Mouse (Mus musculus): ENCODE data around the gene Auh. TPM values are rescaled to one million over a fixed set of nuclear protein-coding genes. Genes with fewer than 3 reads are reported as not detected.

The Auh gene
- polyA plus RNA-seq, 1 experiment: 30.9 TPM

DNA sequence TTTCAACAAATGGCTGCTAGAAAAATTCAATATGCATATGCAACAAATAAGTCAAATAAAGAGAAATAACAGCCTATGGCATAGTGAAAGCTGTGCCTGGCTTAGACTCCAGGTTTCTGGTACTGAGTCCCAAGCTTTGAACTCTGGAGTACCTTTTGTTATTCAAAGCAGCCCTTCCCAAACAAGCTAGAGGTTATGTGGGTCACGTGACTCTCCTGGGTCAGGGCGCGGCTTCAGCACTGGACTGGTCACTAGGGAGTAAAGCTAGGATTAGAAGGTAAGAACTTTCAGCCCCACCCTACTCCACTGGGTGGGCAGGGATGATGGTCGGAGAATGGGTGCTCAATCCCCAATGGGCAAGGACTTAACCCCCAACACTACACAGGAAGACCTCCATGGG, 18.2 kb downstream of the Auh start:
- no peaks in the 10 kb centered on the region for H3K36me3 ChIP-seq (ENCODE audit: control insufficient read depth, insufficient read depth, low read length, poor library complexity, severe bottlenecking)
- H3K27ac ChIP-seq (ENCODE audit: insufficient read depth, low read length): no peak overlapping the region
- H3K4me1 ChIP-seq (ENCODE audit: control insufficient read depth, insufficient read depth, low read length): peaks cover 4% of the 10 kb centered on the region
- no peak overlapping the region for H3K9ac ChIP-seq (ENCODE audit: low read depth, poor library complexity, severe bottlenecking)
- H3K27me3 ChIP-seq (ENCODE audit: control insufficient read depth, insufficient read depth, low read length, poor library complexity, severe bottlenecking): no peaks in the 10 kb centered on the region
- no peak overlapping the region for H3K4me3 ChIP-seq (ENCODE audit: low read depth, low read length)
- H3K9me3 ChIP-seq (replicated peaks; ENCODE audit: control insufficient read depth, insufficient read depth, low read length, poor library complexity, severe bottlenecking): no peaks in the 10 kb centered on the region
- TF ChIP-seq CTCF (IDR thresholded peaks at IDR 0.05; ENCODE audit: low read depth, low read length) (no peak), POLR2A (IDR thresholded peaks at IDR 0.05; ENCODE audit: insufficient read depth, low read length) (no peak), EP300 (IDR thresholded peaks at IDR 0.05; ENCODE audit: insufficient read depth, low read depth, low read length) (0 out of 2 replicates have a peak, but pooled peaks have one; percentile 23)

DNA sequence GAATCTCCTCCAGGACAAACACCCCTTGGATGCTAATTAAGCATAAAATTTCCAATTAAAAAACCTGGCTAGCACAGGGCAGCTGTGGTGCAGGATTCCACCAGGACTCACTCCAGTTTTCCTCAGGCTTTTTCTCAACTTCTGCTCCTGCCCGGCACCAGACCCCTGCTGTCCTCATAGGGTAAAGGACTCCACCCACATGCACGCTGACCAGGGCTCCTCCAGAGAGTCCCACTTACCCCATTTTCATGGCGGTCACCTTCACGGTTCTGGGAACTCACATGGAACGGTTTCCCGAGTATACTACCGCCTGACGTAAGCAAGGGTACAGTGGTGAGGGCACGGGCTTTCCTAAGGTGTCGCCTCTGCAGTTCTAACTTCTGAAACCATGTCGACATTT, 23.2 kb downstream of the Auh start:
- TF ChIP-seq EP300 (IDR thresholded peaks at IDR 0.05; ENCODE audit: insufficient read depth, low read depth, low read length): no peak
- TF ChIP-seq POLR2A (IDR thresholded peaks at IDR 0.05; ENCODE audit: insufficient read depth, low read length): no peak
- no peak for TF ChIP-seq CTCF (IDR thresholded peaks at IDR 0.05; ENCODE audit: low read depth, low read length)
- H3K36me3 ChIP-seq (ENCODE audit: control insufficient read depth, insufficient read depth, low read length, poor library complexity, severe bottlenecking): no peaks in the 10 kb centered on the region
- H3K27ac ChIP-seq (ENCODE audit: insufficient read depth, low read length): no peak overlapping the region
- peaks cover under 1% of the 10 kb centered on the region for H3K4me1 ChIP-seq (ENCODE audit: control insufficient read depth, insufficient read depth, low read length)
- H3K9ac ChIP-seq (ENCODE audit: low read depth, poor library complexity, severe bottlenecking): no peak overlapping the region
- H3K9me3 ChIP-seq (replicated peaks; ENCODE audit: control insufficient read depth, insufficient read depth, low read length, poor library complexity, severe bottlenecking): no peaks in the 10 kb centered on the region
- H3K27me3 ChIP-seq (ENCODE audit: control insufficient read depth, insufficient read depth, low read length, poor library complexity, severe bottlenecking): no peaks in the 10 kb centered on the region
- H3K4me3 ChIP-seq (ENCODE audit: low read depth, low read length): no peak overlapping the region

- H3K27ac ChIP-seq (ENCODE audit: insufficient read depth, low read length): no peak overlapping the region
- no peak overlapping the region for H3K4me3 ChIP-seq (ENCODE audit: low read depth, low read length)
- no peaks in the 10 kb centered on the region for H3K9me3 ChIP-seq (replicated peaks; ENCODE audit: control insufficient read depth, insufficient read depth, low read length, poor library complexity, severe bottlenecking)
- H3K27me3 ChIP-seq (ENCODE audit: control insufficient read depth, insufficient read depth, low read length, poor library complexity, severe bottlenecking): no peaks in the 10 kb centered on the region
- no peaks in the 10 kb centered on the region for H3K4me1 ChIP-seq (ENCODE audit: control insufficient read depth, insufficient read depth, low read length)
- no peaks in the 10 kb centered on the region for H3K36me3 ChIP-seq (ENCODE audit: control insufficient read depth, insufficient read depth, low read length, poor library complexity, severe bottlenecking)
- TF ChIP-seq EP300 (IDR thresholded peaks at IDR 0.05; ENCODE audit: insufficient read depth, low read depth, low read length): no peak
- TF ChIP-seq CTCF (IDR thresholded peaks at IDR 0.05; ENCODE audit: low read depth, low read length): no peak
- TF ChIP-seq POLR2A (IDR thresholded peaks at IDR 0.05; ENCODE audit: insufficient read depth, low read length): no peak
- no peak overlapping the region for H3K9ac ChIP-seq (ENCODE audit: low read depth, poor library complexity, severe bottlenecking)
These were observed 25.3 kb downstream of the Auh start for GRCm38 (mm10) chr13:52904175-52904574.

DNA sequence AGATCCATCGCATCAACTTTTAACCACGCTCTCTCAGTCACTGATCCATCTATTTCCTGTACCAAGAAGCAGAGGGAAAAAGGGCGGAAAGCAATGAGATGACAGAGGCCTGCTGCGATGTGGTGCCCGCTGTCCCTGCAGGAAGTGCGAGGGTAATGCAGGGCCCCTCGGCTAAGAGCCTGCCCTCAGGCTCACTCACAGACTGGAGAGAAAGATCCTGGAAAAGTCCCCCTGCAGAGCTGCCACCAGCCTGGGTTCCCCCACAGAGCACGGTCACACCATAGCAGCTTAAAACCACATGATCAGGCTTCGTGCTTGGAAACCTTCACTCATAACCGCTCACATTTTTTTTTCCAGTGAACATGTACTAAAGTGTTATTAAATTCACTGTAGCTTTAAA, 25.7 kb downstream of the Auh start:
- no peaks in the 10 kb centered on the region for H3K9me3 ChIP-seq (replicated peaks; ENCODE audit: control insufficient read depth, insufficient read depth, low read length, poor library complexity, severe bottlenecking)
- no peaks in the 10 kb centered on the region for H3K4me1 ChIP-seq (ENCODE audit: control insufficient read depth, insufficient read depth, low read length)
- H3K27ac ChIP-seq (ENCODE audit: insufficient read depth, low read length): no peak overlapping the region
- no peak overlapping the region for H3K9ac ChIP-seq (ENCODE audit: low read depth, poor library complexity, severe bottlenecking)
- no peak overlapping the region for H3K4me3 ChIP-seq (ENCODE audit: low read depth, low read length)
- no peaks in the 10 kb centered on the region for H3K27me3 ChIP-seq (ENCODE audit: control insufficient read depth, insufficient read depth, low read length, poor library complexity, severe bottlenecking)
- no peaks in the 10 kb centered on the region for H3K36me3 ChIP-seq (ENCODE audit: control insufficient read depth, insufficient read depth, low read length, poor library complexity, severe bottlenecking)
- TF ChIP-seq POLR2A (IDR thresholded peaks at IDR 0.05; ENCODE audit: insufficient read depth, low read length): no peak
- no peak for TF ChIP-seq CTCF (IDR thresholded peaks at IDR 0.05; ENCODE audit: low read depth, low read length)
- no peak for TF ChIP-seq EP300 (IDR thresholded peaks at IDR 0.05; ENCODE audit: insufficient read depth, low read depth, low read length)

DNA sequence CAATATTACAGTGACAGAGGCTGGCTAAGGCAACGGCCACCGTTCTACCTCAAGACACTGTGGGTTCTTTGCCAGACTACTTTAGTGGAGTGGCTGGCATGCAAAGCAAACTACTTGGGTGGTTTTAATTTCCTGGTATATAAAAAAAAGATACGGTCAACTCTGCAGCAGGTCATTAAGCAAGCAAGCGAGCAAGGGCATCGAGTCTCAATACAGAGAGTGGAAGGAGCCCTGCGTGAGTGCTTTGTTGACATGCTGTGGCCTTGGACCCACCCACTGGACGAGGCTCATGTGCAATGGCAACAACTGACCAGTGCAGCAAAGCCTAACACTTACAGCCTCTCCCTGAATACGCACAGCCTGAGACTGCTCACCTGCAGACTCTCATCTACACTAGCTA, 27.0 kb downstream of the Auh start:
- no peaks in the 10 kb centered on the region for H3K27me3 ChIP-seq (ENCODE audit: control insufficient read depth, insufficient read depth, low read length, poor library complexity, severe bottlenecking)
- H3K4me3 ChIP-seq (ENCODE audit: low read depth, low read length): no peak overlapping the region
- H3K27ac ChIP-seq (ENCODE audit: insufficient read depth, low read length): no peak overlapping the region
- H3K9me3 ChIP-seq (replicated peaks; ENCODE audit: control insufficient read depth, insufficient read depth, low read length, poor library complexity, severe bottlenecking): no peaks in the 10 kb centered on the region
- H3K4me1 ChIP-seq (ENCODE audit: control insufficient read depth, insufficient read depth, low read length): no peaks in the 10 kb centered on the region
- TF ChIP-seq POLR2A (IDR thresholded peaks at IDR 0.05; ENCODE audit: insufficient read depth, low read length): no peak
- no peak for TF ChIP-seq CTCF (IDR thresholded peaks at IDR 0.05; ENCODE audit: low read depth, low read length)
- TF ChIP-seq EP300 (IDR thresholded peaks at IDR 0.05; ENCODE audit: insufficient read depth, low read depth, low read length): no peak
- no peak overlapping the region for H3K9ac ChIP-seq (ENCODE audit: low read depth, poor library complexity, severe bottlenecking)
- no peaks in the 10 kb centered on the region for H3K36me3 ChIP-seq (ENCODE audit: control insufficient read depth, insufficient read depth, low read length, poor library complexity, severe bottlenecking)

DNA sequence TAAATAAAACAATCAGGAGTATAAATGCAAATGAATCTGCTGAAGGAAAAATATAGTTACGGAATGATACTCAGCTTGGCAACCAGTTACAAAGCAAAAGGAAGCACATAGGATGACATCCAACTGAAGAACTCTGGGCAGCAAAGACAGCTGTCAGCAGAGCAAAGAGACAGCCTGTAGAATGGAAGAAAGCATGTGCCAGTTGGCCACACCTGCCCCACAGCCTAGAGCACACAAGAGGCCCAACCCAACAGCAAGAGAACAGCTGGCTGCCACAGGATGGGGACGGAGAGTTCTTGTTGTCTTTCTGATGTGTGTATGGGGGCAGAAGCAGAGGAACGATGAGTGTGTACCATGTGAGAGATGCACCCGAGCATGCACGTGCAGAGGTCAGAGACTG, 29.8 kb downstream of the Auh start:
- Histone ChIP-seq H3K27me3 (ENCODE audit: control insufficient read depth, insufficient read depth, low read length, poor library complexity, severe bottlenecking) (no peaks in the 10 kb centered on the region), H3K27ac (ENCODE audit: insufficient read depth, low read length) (no peak overlapping the region), H3K36me3 (ENCODE audit: control insufficient read depth, insufficient read depth, low read length, poor library complexity, severe bottlenecking) (no peaks in the 10 kb centered on the region; the same call in 1 of the 2 replicates), H3K9ac (ENCODE audit: low read depth, poor library complexity, severe bottlenecking) (no peak overlapping the region), H3K4me1 (ENCODE audit: control insufficient read depth, insufficient read depth, low read length) (no peaks in the 10 kb centered on the region), H3K9me3 (replicated peaks; ENCODE audit: control insufficient read depth, insufficient read depth, low read length, poor library complexity, severe bottlenecking) (no peaks in the 10 kb centered on the region), H3K4me3 (ENCODE audit: low read depth, low read length) (no peak overlapping the region)
- TF ChIP-seq CTCF (IDR thresholded peaks at IDR 0.05; ENCODE audit: low read depth, low read length) (no peak), EP300 (IDR thresholded peaks at IDR 0.05; ENCODE audit: insufficient read depth, low read depth, low read length) (no peak), POLR2A (IDR thresholded peaks at IDR 0.05; ENCODE audit: insufficient read depth, low read length) (no peak)

Measured in ES-Bruce4 (cell line).